In the genomic region with DNA sequence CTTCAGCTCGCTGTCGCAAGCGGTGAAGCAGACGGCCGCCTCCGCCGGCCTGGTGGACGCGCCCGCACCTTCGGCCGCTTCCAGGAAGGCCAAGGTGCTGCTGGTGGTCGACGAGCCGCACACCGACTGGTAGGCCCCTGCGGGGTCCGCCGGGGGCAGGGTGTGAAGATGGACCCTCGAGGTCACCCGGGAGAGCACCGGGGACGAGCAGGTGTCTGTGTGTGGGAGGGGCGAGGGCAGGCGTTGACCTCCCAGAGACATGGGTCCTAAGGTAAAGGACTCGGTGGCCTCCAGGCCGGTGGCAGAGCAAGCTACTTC, we compare ENCODE assay signal across 8 mouse cellular contexts. TPM values are rescaled to one million over a fixed set of nuclear protein-coding genes. Genes with fewer than 3 reads are reported as not detected.
DNase-seq lines count a peak whose midpoint lies in the region; ATAC-seq and TF ChIP-seq lines count a peak whose summit lies in the region.

No protein-coding gene starts in this region.

- TF ChIP-seq CTCF in olfactory bulb, adult 2 months (IDR thresholded peaks at IDR 0.05; ENCODE audit: insufficient read depth, low read depth, low read length): no peak

- peak overlapping the region; percentile 97 for H3K4me2 ChIP-seq in lung, embryonic 16.5 days (ENCODE audit: low read depth, low read length)

- peak; percentile 53 for DNase-seq in cerebellum, adult 11 months
- DNase-seq in cerebellum, postnatal 25 days: no peak
- no peak for DNase-seq in lung, postnatal 25 days (ENCODE audit: low spot score)
- peak; percentile 9 for DNase-seq in kidney, postnatal 14 days
- DNase-seq in right cerebral cortex, adult 18-20 months: no peak

- peaks cover 22% of the 10 kb centered on the region for H3K27me3 ChIP-seq in lung, embryonic 16.5 days (ENCODE audit: control insufficient read depth, insufficient read depth, low read depth, low read length)

- no peaks in the 10 kb centered on the region for H3K36me3 ChIP-seq in lung, embryonic 16.5 days (ENCODE audit: control insufficient read depth, insufficient read depth, low read length)

- H3K4me3 ChIP-seq in lung, embryonic 16.5 days (ENCODE audit: low read length): peak overlapping the region; percentile 66
- H3K4me3 ChIP-seq in olfactory bulb, adult 2 months (ENCODE audit: insufficient read depth, low read depth, low read length): peak overlapping the region; percentile 85

- peak overlapping the region; percentile 62 for H3K9ac ChIP-seq in lung, embryonic 16.5 days (ENCODE audit: low read length)

- no peak for TF ChIP-seq POLR2A in olfactory bulb, adult 2 months (IDR thresholded peaks at IDR 0.05; ENCODE audit: insufficient read depth, low read depth, low read length)

- WGBS in lung, embryonic 16.5 days: under 1% methylated on average over 22 of the region's 27 CpGs
- 3% methylated on average over 27 of the region's 27 CpGs for WGBS in olfactory bulb, adult 2 months

- H3K4me1 ChIP-seq in lung, embryonic 16.5 days (replicated peaks; ENCODE audit: control insufficient read depth, insufficient read depth, low read length): peaks cover 6% of the 10 kb centered on the region; the same call in 1 of the 2 replicates
- peaks cover 4% of the 10 kb centered on the region; the same call in 1 of the 2 replicates for H3K4me1 ChIP-seq in olfactory bulb, adult 2 months (ENCODE audit: control insufficient read depth, insufficient read depth, low read length)

- ATAC-seq in lung, embryonic 16.5 days (ENCODE audit: low read depth): peak; percentile 47; the same call in 1 of the 2 replicates
- no peak; the same call in 1 of the 2 replicates for ATAC-seq in megakaryocyte-erythroid progenitor cell, adult 5-6 weeks (replicated peaks; ENCODE audit: low FRiP score, low TSS enrichment, poor library complexity, severe bottlenecking)

- H3K27ac ChIP-seq in lung, embryonic 16.5 days (ENCODE audit: low read length): no peak overlapping the region
- H3K27ac ChIP-seq in olfactory bulb, adult 2 months (ENCODE audit: insufficient read depth, low read depth, low read length): peak overlapping the region; percentile 94

- no peaks in the 10 kb centered on the region for H3K9me3 ChIP-seq in lung, embryonic 16.5 days (ENCODE audit: control insufficient read depth, low read length)

RNA-seq across cellular contexts. Expression of gene Syn2, which starts 0.6 kb away (rescaled TPM):
- 1.2 and 1.7 TPM in 2 replicates for polyA plus RNA-seq in lung, embryonic 16.5 days (2015; fragmentation: Nextera tagmentation; extraction: Ambion mirVana)
- 93.0 TPM in 1 of 2 replicates, not detected in the other for polyA plus RNA-seq in olfactory bulb, adult 2 months (2012; ENCODE audit: insufficient read depth, insufficient read length, low replicate concordance, missing spikeins)
- not detected in 2 replicates for total RNA-seq in megakaryocyte-erythroid progenitor cell, adult 5-6 weeks (2014; fragmentation: Nextera tagmentation)
- not detected in 2 replicates for total RNA-seq in megakaryocyte-erythroid progenitor cell, adult 5-6 weeks (2017)

Comparison
In these comparisons a context has a peak if more than half of its experiments do, and no peak if none do; other contexts are left out.
1. DNase-seq: peak in cerebellum, adult 11 months (single experiment) and kidney, postnatal 14 days (single experiment); none in cerebellum, postnatal 25 days (0 of 2), lung, postnatal 25 days (single experiment) and right cerebral cortex, adult 18-20 months (single experiment).
2. RNA of gene Syn2, which starts 0.6 kb away (polyA plus RNA-seq): 93.0 TPM in olfactory bulb, adult 2 months; 1.2 to 1.7 TPM in lung, embryonic 16.5 days; every median in the first group is over 10 times any median in the second.